Mouse (Mus musculus) kidney, postnatal 4 days (tissue): ENCODE measurements around the gene Bicral.
A peak's percentile ranks its signal among the peaks of the same experiment; 100 is the strongest.
"Not testable (repeated sequence)": the region's sequence is repeated elsewhere in the genome, so short reads cannot be mapped to it uniquely, and the experiment has no call there.

Source experiments
- DNase-seq, 2 experiments: peaks; one replicate each; pipeline ENCODE4 v3.0.0; 2021; ENCODE audit warnings: mixed read lengths in 2 of 2

Bicral gene

GRCm38 (mm10) chr17:46792963-46793362 lies 65.3 kb downstream of the Bicral start:
- no peak for DNase-seq

- not testable (repeated sequence) for DNase-seq
Measured at GRCm38 (mm10) chr17:46787974-46788373, 70.3 kb downstream of the Bicral start.

GRCm38 (mm10) chr17:46786952-46787351 lies 71.3 kb downstream of the Bicral start:
- DNase-seq, result no peak

GRCm38 (mm10) chr17:46783222-46783565 lies 75.1 kb downstream of the Bicral start:
- no peak for DNase-seq

GRCm38 (mm10) chr17:46782341-46783221 lies 75.7 kb downstream of the Bicral start, which contains the start of gene Rpl7l1:
TSS of gene Rpl7l1 (minus strand) at chr17:46782672.
- peak; percentile 93 to 96 for DNase-seq

- DNase-seq, result peak in 1 of 2 experiments; percentile 20
Measured at GRCm38 (mm10) chr17:46781876-46782275, 76.4 kb downstream of the Bicral start.

GRCm38 (mm10) chr17:46776087-46776486 lies 82.2 kb downstream of the Bicral start:
- DNase-seq, result no peak

- peak in 1 of 2 experiments; percentile 5 for DNase-seq
Measured at GRCm38 (mm10) chr17:46775070-46775469, 83.2 kb downstream of the Bicral start.

GRCm38 (mm10) chr17:46774131-46774472 lies 84.2 kb downstream of the Bicral start:
- DNase-seq, result peak in 1 of 2 experiments; percentile 12

GRCm38 (mm10) chr17:46773278-46774130 lies 84.8 kb downstream of the Bicral start:
- peak; percentile 17 to 19 for DNase-seq

GRCm38 (mm10) chr17:46772404-46773277 lies 85.6 kb downstream of the Bicral start, which contains the start of gene 2310039H08Rik:
TSS of gene 2310039H08Rik (plus strand) at chr17:46772635.
- DNase-seq, result peak; percentile 85 to 92

- no peak for DNase-seq
Measured at GRCm38 (mm10) chr17:46772038-46772403, 86.3 kb downstream of the Bicral start.

GRCm38 (mm10) chr17:46771616-46772015 lies 86.7 kb downstream of the Bicral start:
- DNase-seq, result peak; percentile 9 to 13

- no peak for DNase-seq
Measured at GRCm38 (mm10) chr17:46771025-46771424, 87.3 kb downstream of the Bicral start.

GRCm38 (mm10) chr17:46770546-46770945 lies 87.7 kb downstream of the Bicral start:
- no peak for DNase-seq

- DNase-seq, result peak; percentile 58 to 70
Measured at GRCm38 (mm10) chr17:46767868-46768267, 90.4 kb downstream of the Bicral start.

GRCm38 (mm10) chr17:46764916-46765315 lies 93.4 kb downstream of the Bicral start:
- not testable (repeated sequence) for DNase-seq

- DNase-seq, result no peak
Measured at GRCm38 (mm10) chr17:46763544-46763943, 94.7 kb downstream of the Bicral start, which contains the start of gene Ptcra. TSS of gene Ptcra (minus strand) at chr17:46763712.

- no peak for DNase-seq
Measured at GRCm38 (mm10) chr17:46758753-46759152, 99.5 kb downstream of the Bicral start.

GRCm38 (mm10) chr17:46751794-46752556 lies 106.3 kb downstream of the Bicral start, which contains the start of gene Cnpy3:
TSS of gene Cnpy3 (minus strand) at chr17:46752214.
- peak; percentile 98 to 99 for DNase-seq

- DNase-seq, result no peak
Measured at GRCm38 (mm10) chr17:46751056-46751793, 107.1 kb downstream of the Bicral start.
